Mouse (Mus musculus): Measurements from ENCODE around the gene Atp6v1a.

GRCm38 (mm10) chr16:44061341-44061740 is 78.2 kb downstream of the Atp6v1a start:
- no peak for TF ChIP-seq POLR2A (IDR thresholded peaks at IDR 0.05; ENCODE audit: low read depth, low read length)
- no peak for TF ChIP-seq CTCF (IDR thresholded peaks at IDR 0.05; ENCODE audit: extremely low read depth, insufficient read depth, insufficient read length, insufficient replicate concordance)

All from spleen, adult 2 months (tissue).